Mouse (Mus musculus): ENCODE results near the gene Osbpl7.

Gene Osbpl7

DNA sequence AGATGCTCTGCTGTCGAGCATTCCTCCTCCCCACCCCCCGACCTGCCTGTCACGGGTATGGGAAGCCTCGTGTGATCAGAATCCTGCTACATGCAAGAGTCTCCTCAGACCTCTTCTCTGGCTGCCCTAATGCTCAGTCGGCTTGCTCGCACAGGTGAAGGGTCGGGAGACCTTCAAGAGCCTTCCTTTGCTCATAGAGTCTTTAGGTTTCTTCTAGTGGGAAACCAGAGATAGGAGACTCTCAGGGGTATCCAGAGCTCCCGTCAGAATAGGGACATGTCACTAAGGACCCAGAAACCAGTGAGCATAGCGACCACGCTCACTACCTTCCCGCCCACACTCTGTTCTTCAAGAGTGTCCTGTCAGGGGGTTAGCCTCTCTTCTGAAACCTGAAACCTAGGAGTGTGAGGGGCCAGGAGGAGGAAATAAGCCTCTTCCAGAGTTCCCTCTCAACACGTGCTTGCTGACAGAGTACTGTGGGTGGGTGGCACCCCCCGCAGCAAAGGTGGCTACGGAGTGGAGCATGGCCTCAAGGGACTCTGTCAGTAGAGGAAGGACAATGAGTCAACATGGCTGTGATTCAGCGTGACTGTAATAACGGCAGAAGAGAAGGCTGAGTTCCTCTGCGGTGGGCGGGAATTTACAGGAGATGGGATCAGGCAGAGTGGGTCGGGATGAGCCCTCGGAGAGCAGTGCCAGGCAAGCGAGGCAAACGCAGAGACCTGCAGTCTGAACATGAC, 33.1 kb downstream of the Osbpl7 start:
- DNase-seq (ENCODE audit: low spot score), result no peak

DNA sequence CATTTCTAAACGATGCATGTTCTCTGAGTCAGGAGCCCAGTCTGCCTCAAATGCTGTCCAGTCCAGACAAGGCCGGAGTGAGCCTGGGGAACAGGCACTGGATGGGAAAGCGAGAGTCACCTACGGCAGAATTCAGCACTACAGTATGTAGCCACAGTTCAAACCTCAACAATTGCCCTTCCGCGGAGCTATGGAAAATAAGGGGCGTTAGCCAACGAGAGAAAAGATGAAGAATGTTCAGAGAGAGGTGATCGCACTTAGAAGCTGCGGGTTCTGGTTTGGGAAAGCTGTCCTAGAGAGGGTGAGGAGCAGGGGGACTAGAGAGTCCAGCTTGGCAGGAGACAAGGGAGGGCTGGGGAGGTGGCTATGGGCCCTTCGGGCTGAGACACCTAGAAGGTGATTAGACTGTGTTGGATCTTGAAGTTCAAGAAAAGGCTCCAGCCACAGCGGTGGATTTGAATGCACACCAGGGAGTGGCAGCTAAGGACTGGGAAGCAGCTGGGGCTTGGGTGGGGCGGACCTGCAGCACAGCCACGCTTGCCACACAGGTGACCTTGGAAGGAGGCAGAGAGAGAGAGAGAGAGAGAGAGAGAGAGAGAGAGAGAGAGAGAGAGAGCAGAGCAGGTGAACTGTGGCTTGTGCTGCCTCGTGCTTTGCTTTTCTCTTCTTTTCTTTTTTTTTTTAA, 34.5 kb downstream of the Osbpl7 start:
- no peak for DNase-seq (ENCODE audit: low spot score)

GRCm38 (mm10) chr11:97086365-97086764, 35.9 kb downstream of the Osbpl7 start:
- no peak for DNase-seq (ENCODE audit: low spot score)

DNA sequence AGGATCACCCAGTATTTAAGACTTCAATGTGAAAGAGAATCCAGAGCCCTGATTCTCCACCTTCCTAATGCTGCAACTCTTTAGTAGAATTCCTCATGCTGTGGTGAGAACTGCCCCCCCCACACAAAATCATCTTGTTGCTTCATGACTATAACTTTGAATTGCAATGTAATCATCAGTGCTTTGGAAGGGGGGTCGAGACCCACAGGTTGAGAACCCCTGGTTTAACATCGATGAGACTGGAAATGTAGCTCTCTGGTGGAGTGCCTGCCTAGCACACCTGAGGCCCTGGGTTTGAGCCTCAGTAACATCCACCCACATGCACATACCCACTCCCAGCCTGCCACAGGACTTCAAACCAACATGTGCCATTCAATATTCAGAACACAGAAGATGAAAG, 44.2 kb downstream of the Osbpl7 start:
- DNase-seq (ENCODE audit: low spot score), result no peak

- DNase-seq (ENCODE audit: low spot score), result no peak
These were observed 48.4 kb downstream of the Osbpl7 start for GRCm38 (mm10) chr11:97098791-97099190.

GRCm38 (mm10) chr11:97101722-97102121, 51.3 kb downstream of the Osbpl7 start:
- peak; percentile 73 for DNase-seq (ENCODE audit: low spot score)

GRCm38 (mm10) chr11:97103163-97104090, 53.0 kb downstream of the Osbpl7 start:
- no peak for DNase-seq (ENCODE audit: low spot score)

GRCm38 (mm10) chr11:97104091-97104483, 53.7 kb downstream of the Osbpl7 start:
- no peak for DNase-seq (ENCODE audit: low spot score)

DNA sequence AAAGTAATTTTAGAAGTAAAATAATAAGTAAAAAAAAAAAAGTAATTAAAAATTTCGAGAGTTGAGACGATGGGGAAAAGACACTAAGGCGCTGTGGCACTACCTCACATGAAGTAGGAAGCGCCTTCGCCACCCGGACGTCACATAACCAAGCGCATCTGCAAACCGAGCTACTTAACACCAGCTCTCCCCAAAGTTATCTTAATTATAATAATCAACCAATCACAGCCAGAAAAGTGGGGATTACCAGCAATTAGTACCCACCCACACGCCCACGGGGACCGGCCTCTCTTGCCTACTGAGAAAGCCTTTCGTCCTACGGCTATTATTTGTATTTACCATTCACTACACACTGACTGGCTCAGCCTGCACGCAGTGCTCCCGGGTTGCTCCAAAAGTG, 58.5 kb downstream of the Osbpl7 start:
- no peak for DNase-seq (ENCODE audit: low spot score)

- no peak for DNase-seq (ENCODE audit: low spot score)
These were observed 62.2 kb downstream of the Osbpl7 start for GRCm38 (mm10) chr11:97112519-97113125.

DNA sequence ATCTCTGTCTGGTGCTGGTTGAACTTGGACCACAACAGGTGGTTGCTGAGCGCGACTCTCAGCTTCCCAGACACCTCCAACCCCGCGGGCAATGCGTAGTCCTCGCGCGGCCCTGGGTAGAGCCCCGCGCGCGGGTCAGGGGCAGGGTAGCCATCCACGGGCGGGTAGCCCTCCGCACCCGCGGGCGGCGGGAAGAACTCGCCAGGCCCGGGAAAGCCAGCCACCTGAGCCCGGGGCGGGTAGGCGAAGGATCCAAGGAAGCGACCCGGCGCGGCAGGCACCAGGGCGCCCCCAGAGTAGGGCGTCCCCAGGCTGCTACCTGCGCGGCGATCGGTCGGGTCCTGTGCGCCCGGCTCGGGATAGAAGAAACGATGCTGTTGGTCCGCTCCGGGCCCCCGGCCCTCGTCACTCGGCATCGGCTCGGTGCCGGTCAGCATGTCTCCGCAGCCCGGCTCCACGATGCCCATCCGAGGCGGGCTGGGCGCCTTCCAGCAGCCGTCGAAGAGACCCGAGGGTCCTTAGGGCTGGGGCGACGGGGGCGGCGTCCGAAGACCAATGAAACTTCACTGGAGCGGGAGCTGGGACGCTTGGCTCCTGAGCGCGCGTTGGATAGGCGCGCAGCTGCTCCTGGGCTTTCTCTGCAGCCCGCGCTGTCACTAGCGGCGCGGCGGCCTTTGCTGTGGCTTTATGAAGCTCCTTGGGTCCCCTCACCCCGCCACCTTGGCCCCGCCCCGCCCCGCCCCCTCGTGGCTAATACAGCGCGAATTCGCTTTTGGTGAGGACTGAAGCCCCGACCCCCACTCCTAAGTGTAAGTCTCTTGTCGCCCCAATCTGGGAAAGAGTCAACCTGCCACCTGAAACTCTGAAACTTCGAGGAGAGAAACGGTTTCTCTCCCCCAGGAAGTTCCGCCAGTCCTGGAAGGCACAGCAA, 64.5 kb downstream of the Osbpl7 start, which contains the start of gene Tbx21:
Gene Tbx21 (minus strand): TSS at position 661 of the 931 bp plus-strand sequence.
- peak; percentile 61 for DNase-seq (ENCODE audit: low spot score)

DNA sequence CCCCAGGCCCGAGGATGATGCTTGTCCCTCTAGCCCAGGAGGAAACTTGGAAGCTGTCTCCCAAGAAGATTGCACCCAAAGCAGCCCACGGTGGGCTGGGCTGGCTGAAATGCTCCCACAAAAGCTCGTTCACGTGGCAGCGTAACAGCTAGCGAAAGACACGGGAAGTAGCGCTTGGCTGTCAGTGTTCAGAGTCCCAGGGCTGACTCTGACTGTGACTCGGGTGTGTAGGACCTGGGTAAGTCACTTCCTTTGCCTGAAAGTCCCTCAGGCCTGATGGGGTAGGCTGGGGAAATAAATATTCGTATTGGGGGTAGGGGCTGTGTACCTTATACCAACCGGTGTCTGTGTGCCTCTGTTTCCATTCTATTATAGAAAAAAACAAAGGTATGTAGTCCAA, 65.4 kb downstream of the Osbpl7 start:
- DNase-seq (ENCODE audit: low spot score), result no peak

All from embryo, embryonic 10.5 days (tissue).